Mouse (Mus musculus): ENCODE measurements at regions not wholly inside any gene's neighbourhood (a gene's known extent, or its start where the extent isn't known, plus 50 kb on each side); places are given as distances from the start of the nearest gene placed in this dataset.

GRCm38 (mm10) chr6:31693047-31693446 lies 129.3 kb upstream of the Podxl start:
- no peak overlapping the region for H3K27ac ChIP-seq (replicated peaks)
- H3K4me3 ChIP-seq: no peak overlapping the region
- no peaks in the 10 kb centered on the region for H3K36me3 ChIP-seq
- H3K4me2 ChIP-seq: no peak overlapping the region
- no peak for ATAC-seq (ENCODE audit: low FRiP score, low read depth)
- 79% methylated on average over 1 of the region's 1 CpGs for WGBS
- no peaks in the 10 kb centered on the region for H3K9me3 ChIP-seq
- no peaks in the 10 kb centered on the region for H3K4me1 ChIP-seq (replicated peaks)
- H3K27me3 ChIP-seq: no peaks in the 10 kb centered on the region
- H3K9ac ChIP-seq: no peak overlapping the region

- Histone ChIP-seq H3K27ac (replicated peaks) (no peak overlapping the region), H3K4me2 (no peak overlapping the region), H3K36me3 (no peaks in the 10 kb centered on the region), H3K9me3 (no peaks in the 10 kb centered on the region), H3K9ac (no peak overlapping the region), H3K4me3 (no peak overlapping the region), H3K27me3 (no peaks in the 10 kb centered on the region), H3K4me1 (replicated peaks) (no peaks in the 10 kb centered on the region)
- 76% methylated on average over 6 of the region's 6 CpGs for WGBS
- ATAC-seq (ENCODE audit: low FRiP score, low read depth): no peak
These were observed 128.2 kb upstream of the Podxl start for GRCm38 (mm10) chr6:31692024-31692423.

GRCm38 (mm10) chr6:31680101-31680500 lies 116.3 kb upstream of the Podxl start:
- no peak overlapping the region for H3K4me3 ChIP-seq
- no peaks in the 10 kb centered on the region for H3K36me3 ChIP-seq
- H3K27me3 ChIP-seq: no peaks in the 10 kb centered on the region
- WGBS: 42% methylated on average over 2 of the region's 2 CpGs
- H3K4me1 ChIP-seq (replicated peaks): no peaks in the 10 kb centered on the region
- H3K9ac ChIP-seq: no peak overlapping the region
- ATAC-seq (ENCODE audit: low FRiP score, low read depth): no peak
- no peak overlapping the region for H3K27ac ChIP-seq (replicated peaks)
- H3K9me3 ChIP-seq: no peaks in the 10 kb centered on the region
- no peak overlapping the region for H3K4me2 ChIP-seq

DNA sequence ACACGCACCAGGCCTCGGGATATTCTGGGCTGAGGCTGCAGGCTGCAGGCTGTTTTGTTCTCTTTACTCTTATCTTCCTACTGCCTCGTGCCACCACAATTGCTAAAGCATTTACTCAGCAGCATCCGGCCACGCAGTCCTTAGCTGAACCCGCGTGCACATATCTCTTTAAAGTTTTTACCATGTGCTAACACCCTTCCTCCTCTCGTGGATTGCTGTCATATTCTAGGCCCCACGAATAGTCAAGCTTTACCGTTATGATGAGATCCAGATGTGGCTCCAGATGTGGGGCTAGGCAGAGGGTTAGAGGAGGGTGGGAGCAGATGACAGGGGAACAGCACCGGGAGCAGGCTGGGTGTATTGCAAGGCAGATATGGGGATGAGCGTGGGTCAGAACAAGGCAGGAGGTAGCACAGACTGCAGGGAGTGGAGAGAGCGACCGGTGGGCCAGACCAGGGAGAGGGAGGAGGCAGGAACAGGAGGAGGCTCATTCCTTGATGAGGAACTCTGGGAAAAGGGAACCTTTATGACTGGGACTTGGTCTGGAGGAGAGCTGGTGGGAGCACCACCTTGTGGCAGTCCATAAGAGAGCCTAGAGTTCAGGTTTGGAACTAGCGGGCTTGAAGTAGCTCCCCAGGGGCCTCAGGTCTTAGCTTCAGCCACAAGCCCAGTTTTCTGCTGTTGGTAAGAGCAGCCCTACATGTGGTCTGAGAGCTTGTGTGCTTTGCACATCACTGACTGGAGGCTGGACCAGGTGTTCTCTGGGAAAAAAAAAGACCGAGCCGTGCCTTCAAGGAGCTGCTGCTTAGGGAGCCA lies 102.1 kb upstream of the Podxl start:
- H3K4me1 ChIP-seq (replicated peaks): 0 out of 2 replicates have a peak, but pooled peaks cover 7% of the 10 kb centered on the region
- no peak for ATAC-seq (ENCODE audit: low FRiP score, low read depth)
- no peaks in the 10 kb centered on the region for H3K36me3 ChIP-seq
- no peak overlapping the region for H3K27ac ChIP-seq (replicated peaks)
- H3K4me3 ChIP-seq: no peak overlapping the region
- 75% methylated on average over 17 of the region's 17 CpGs for WGBS
- no peaks in the 10 kb centered on the region for H3K27me3 ChIP-seq
- H3K9ac ChIP-seq: no peak overlapping the region
- no peaks in the 10 kb centered on the region for H3K9me3 ChIP-seq
- H3K4me2 ChIP-seq: no peak overlapping the region

GRCm38 (mm10) chr6:31664495-31664894 lies 100.7 kb upstream of the Podxl start:
- H3K27ac ChIP-seq (replicated peaks): no peak overlapping the region
- no peaks in the 10 kb centered on the region; the same call in 1 of the 2 replicates for H3K27me3 ChIP-seq
- 0 out of 2 replicates have a peak, but pooled peaks cover 7% of the 10 kb centered on the region for H3K4me1 ChIP-seq (replicated peaks)
- 19% methylated on average over 7 of the region's 7 CpGs for WGBS
- H3K4me2 ChIP-seq: no peak overlapping the region
- no peak overlapping the region for H3K4me3 ChIP-seq
- ATAC-seq (ENCODE audit: low FRiP score, low read depth): peak; percentile 67
- no peaks in the 10 kb centered on the region for H3K36me3 ChIP-seq
- no peak overlapping the region for H3K9ac ChIP-seq
- no peaks in the 10 kb centered on the region for H3K9me3 ChIP-seq

DNA sequence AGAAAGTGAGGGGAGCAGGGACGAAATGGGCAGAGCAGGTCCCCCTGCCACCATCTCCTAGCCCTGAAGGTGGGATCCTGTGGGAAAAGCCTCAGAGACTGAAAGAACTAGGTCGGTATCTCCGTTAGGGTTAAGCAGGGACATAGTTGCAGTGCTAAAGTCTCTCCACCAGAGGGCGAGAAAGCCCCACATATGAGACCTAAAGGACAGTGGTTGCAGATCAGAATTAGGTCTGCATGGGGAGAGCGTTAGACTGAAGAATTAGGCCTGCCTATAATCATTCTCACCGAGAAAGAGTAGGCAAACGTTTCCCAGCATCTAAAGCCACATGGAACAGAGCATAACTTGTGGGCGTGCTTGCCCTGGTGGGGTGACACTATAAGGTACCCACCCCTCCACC lies 97.0 kb upstream of the Podxl start:
- H3K9me3 ChIP-seq: no peaks in the 10 kb centered on the region
- no peak overlapping the region for H3K9ac ChIP-seq
- 0 out of 2 replicates have a peak, but pooled peaks cover 7% of the 10 kb centered on the region for H3K4me1 ChIP-seq (replicated peaks)
- H3K4me2 ChIP-seq: no peak overlapping the region
- no peaks in the 10 kb centered on the region; the same call in 1 of the 2 replicates for H3K27me3 ChIP-seq
- WGBS: 9% methylated on average over 8 of the region's 8 CpGs
- H3K27ac ChIP-seq (replicated peaks): no peak overlapping the region
- peak; percentile 72 for ATAC-seq (ENCODE audit: low FRiP score, low read depth)
- H3K36me3 ChIP-seq: no peaks in the 10 kb centered on the region
- H3K4me3 ChIP-seq: no peak overlapping the region

GRCm38 (mm10) chr6:31659901-31660300 lies 96.1 kb upstream of the Podxl start:
- no peak overlapping the region for H3K9ac ChIP-seq
- WGBS: 69% methylated on average over 4 of the region's 4 CpGs
- no peaks in the 10 kb centered on the region; the same call in 1 of the 2 replicates for H3K27me3 ChIP-seq
- H3K4me1 ChIP-seq (replicated peaks): 0 out of 2 replicates have a peak, but pooled peaks cover 7% of the 10 kb centered on the region
- no peak overlapping the region for H3K4me3 ChIP-seq
- H3K27ac ChIP-seq (replicated peaks): no peak overlapping the region
- no peak for ATAC-seq (ENCODE audit: low FRiP score, low read depth)
- H3K36me3 ChIP-seq: no peaks in the 10 kb centered on the region
- H3K4me2 ChIP-seq: no peak overlapping the region
- no peaks in the 10 kb centered on the region for H3K9me3 ChIP-seq

DNA sequence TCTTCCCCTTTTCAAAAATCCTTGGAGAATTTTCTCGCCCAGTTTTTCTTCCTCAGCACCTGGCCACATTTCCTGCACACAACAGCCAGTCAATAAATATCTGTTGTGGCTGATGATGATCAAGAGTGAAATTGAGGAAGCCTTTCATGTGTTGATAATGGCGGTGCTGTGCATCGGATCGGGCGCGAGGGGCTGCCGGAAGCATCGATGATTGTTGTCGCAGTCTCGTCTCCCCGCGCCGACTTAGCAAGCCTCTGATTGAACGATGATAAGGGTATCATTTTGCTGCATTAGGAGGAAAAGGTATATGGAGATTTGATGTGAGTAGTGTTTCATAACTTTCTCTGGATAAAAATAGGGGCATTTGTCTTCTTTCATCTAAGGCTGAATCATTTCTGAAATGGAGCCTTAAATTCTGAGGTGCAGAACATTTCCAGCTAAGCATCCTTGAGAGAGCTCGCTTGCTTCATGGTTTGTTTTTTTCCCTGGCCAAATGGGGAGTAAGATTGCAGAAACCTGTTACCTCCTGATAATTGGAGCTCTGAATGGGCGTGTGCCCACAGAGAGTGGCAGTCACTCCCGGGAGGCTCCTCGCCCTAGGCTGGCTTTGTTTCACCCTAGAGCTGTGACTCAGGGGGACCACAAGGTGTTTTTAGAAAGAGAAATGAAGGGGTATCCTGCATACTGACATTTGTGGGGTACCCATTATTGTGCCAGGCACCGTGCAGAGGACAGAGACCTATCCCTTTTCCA lies 94.8 kb upstream of the Podxl start:
- Histone ChIP-seq H3K4me2 (no peak overlapping the region), H3K27me3 (no peaks in the 10 kb centered on the region; the same call in 1 of the 2 replicates), H3K4me1 (replicated peaks) (0 out of 2 replicates have a peak, but pooled peaks cover 3% of the 10 kb centered on the region), H3K36me3 (no peaks in the 10 kb centered on the region), H3K4me3 (no peak overlapping the region), H3K9ac (no peak overlapping the region), H3K9me3 (no peaks in the 10 kb centered on the region), H3K27ac (replicated peaks) (no peak overlapping the region)
- WGBS: 82% methylated on average over 19 of the region's 19 CpGs
- no peak for ATAC-seq (ENCODE audit: low FRiP score, low read depth)

GRCm38 (mm10) chr6:31650791-31651476 lies 87.2 kb upstream of the Podxl start:
- Histone ChIP-seq H3K4me1 (replicated peaks) (no peaks in the 10 kb centered on the region), H3K9ac (no peak overlapping the region), H3K4me3 (no peak overlapping the region), H3K4me2 (no peak overlapping the region), H3K36me3 (no peaks in the 10 kb centered on the region), H3K9me3 (no peaks in the 10 kb centered on the region), H3K27ac (replicated peaks) (no peak overlapping the region), H3K27me3 (no peaks in the 10 kb centered on the region)
- no peak for ATAC-seq (ENCODE audit: low FRiP score, low read depth)
- WGBS: 73% methylated on average over 7 of the region's 7 CpGs

DNA sequence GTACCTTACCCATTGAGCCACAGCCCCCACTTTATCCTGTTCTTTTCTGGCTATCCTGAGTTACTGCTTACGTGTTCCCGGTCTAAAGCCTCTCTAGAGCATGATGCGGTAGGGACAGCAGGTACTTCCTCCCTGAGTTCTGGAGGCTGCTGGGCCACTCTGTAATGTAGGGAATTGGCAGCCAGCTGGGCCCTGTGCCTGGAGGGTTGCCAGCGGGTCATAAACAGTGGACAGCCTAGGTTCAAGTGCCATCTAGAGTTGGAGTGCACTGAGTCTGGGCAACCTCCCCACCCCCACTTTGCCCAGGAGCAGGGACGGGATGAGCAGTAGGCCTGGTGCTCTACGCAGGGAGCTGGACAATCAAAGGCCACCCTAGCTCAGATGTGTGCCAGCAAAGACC lies 81.5 kb upstream of the Podxl start:
- no peaks in the 10 kb centered on the region for H3K4me1 ChIP-seq (replicated peaks)
- no peaks in the 10 kb centered on the region for H3K27me3 ChIP-seq
- H3K4me2 ChIP-seq: no peak overlapping the region
- H3K27ac ChIP-seq (replicated peaks): no peak overlapping the region
- H3K4me3 ChIP-seq: no peak overlapping the region
- no peaks in the 10 kb centered on the region for H3K9me3 ChIP-seq
- 87% methylated on average over 6 of the region's 6 CpGs for WGBS
- no peak for ATAC-seq (ENCODE audit: low FRiP score, low read depth)
- no peak overlapping the region for H3K9ac ChIP-seq
- H3K36me3 ChIP-seq: no peaks in the 10 kb centered on the region

GRCm38 (mm10) chr6:31644504-31644903 lies 80.7 kb upstream of the Podxl start:
- 76% methylated on average over 5 of the region's 5 CpGs for WGBS
- no peak overlapping the region for H3K9ac ChIP-seq
- H3K27me3 ChIP-seq: no peaks in the 10 kb centered on the region
- no peaks in the 10 kb centered on the region for H3K36me3 ChIP-seq
- ATAC-seq (ENCODE audit: low FRiP score, low read depth): no peak
- no peak overlapping the region for H3K27ac ChIP-seq (replicated peaks)
- no peak overlapping the region for H3K4me2 ChIP-seq
- H3K4me1 ChIP-seq (replicated peaks): no peaks in the 10 kb centered on the region
- H3K9me3 ChIP-seq: no peaks in the 10 kb centered on the region
- H3K4me3 ChIP-seq: no peak overlapping the region

DNA sequence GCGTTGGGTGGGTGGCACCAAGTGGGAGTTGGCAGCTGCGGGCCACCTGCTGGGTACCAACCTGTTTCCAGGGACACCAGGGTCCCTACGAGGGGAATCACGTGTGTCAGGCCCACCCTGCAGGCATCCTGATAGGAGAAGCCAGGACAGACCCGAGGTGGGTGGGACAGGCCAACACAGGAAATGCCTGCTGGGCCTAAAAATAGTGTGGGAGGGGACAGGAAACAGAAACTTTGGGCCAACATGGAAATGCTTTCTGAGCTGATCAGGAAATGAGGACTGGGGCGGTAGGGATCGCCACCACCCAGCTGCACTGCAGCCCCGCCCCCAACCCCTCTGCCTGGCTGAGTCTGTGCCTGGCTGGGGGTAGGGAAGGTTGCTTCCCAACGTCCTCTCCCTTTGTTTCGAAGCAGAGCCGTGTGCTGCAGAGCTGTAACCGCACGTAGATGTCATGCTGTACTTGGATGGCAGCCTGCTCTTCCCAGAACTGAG lies 78.7 kb upstream of the Podxl start:
- no peaks in the 10 kb centered on the region for H3K36me3 ChIP-seq
- no peaks in the 10 kb centered on the region for H3K27me3 ChIP-seq
- H3K4me3 ChIP-seq: no peak overlapping the region
- H3K4me2 ChIP-seq: no peak overlapping the region
- H3K9me3 ChIP-seq: no peaks in the 10 kb centered on the region
- H3K4me1 ChIP-seq (replicated peaks): peaks cover 8% of the 10 kb centered on the region; the same call in 1 of the 2 replicates
- WGBS: 23% methylated on average over 13 of the region's 13 CpGs
- peak; percentile 40 for ATAC-seq (ENCODE audit: low FRiP score, low read depth)
- no peak overlapping the region for H3K27ac ChIP-seq (replicated peaks)
- no peak overlapping the region for H3K9ac ChIP-seq

All from hindbrain, embryonic 15.5 days (tissue).